Mouse (Mus musculus) heart, adult 2 months (tissue): Measurements from ENCODE around the gene Pcdh15.

Experiments
- CTCF ChIP-seq: fragments of 200-600 bp; IDR thresholded peaks from 2 replicates; pipeline ENCODE4 v1.8.1; 2022; ENCODE audit warnings: antibody characterized with exemption, mild to moderate bottlenecking, moderate library complexity
- EP300 ChIP-seq: fragments of 200-500 bp; IDR thresholded peaks from 2 replicates; pipeline ENCODE4 v1.6.1; 2011; ENCODE audit warnings: low read depth, low read length, control low read depth; ENCODE audit not compliant: insufficient read depth
- POLR2A ChIP-seq: fragments of 200-500 bp; IDR thresholded peaks from 2 replicates; pipeline ENCODE4 v1.6.1; 2011; ENCODE audit warnings: mild to moderate bottlenecking, low read depth, low read length, control low read depth; ENCODE audit not compliant: insufficient read depth

DNA sequence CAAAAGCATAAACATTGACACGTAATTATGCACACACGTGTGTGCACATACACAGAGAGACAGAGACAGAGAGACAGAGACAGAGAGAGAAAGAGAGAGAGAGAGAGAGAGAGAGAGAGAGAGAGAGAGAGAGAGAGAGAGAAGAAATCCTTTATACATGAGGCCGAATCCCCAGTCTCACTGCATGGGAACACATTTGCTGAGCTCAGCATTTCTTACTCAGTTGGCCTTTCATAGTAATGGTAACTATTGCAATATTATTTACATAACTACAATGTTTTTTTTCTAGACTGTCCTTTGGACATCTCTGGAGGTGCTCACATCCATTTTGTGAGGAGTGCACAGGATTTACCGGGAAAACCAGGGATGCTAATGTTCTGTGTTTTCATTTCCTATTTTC lies 705.9 kb downstream of the Pcdh15 start:
- TF ChIP-seq CTCF (no peak), EP300 (no peak), POLR2A (no peak)
